Mouse (Mus musculus): ENCODE results near the gene Mroh9. TPM values are rescaled to one million over a fixed set of nuclear protein-coding genes. Genes with fewer than 3 reads are reported as not detected.

Gene Mroh9
- polyA plus RNA-seq, 1 experiment from 2014 or later = not detected

DNA sequence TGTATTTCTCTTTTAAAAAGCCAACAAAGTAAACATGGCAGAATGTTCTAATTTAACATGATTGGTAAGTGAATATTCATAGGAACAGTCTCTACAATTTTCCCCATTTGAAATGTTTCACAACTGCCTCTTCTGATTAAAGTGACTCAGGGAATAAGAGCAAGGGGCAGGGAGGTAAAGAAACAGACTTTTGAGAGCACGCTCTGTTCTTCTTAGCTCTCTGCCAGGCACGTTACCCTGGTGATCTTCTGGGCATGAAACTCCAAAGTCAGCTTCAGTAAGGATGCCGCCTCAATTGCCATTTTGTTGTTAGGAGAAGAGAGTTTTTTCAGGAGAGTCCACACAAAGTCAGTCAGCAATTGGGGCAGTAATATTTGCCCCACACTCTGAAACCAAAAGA, 25.1 kb downstream of the Mroh9 start:
- 67% methylated on average over 3 of the region's 3 CpGs for WGBS (ENCODE audit: insufficient replicate concordance)
- no peaks in the 10 kb centered on the region for H3K9me3 ChIP-seq (replicated peaks)
- H3K27ac ChIP-seq (replicated peaks) = no peak overlapping the region
- no peak for ATAC-seq (ENCODE audit: insufficient read depth)
- H3K4me2 ChIP-seq = no peak overlapping the region
- no peaks in the 10 kb centered on the region for H3K27me3 ChIP-seq
- no peak overlapping the region for H3K4me3 ChIP-seq (replicated peaks)
- H3K4me1 ChIP-seq (replicated peaks) = no peaks in the 10 kb centered on the region
- no peaks in the 10 kb centered on the region for H3K36me3 ChIP-seq (replicated peaks)
- H3K9ac ChIP-seq = no peak overlapping the region

GRCm38 (mm10) chr1:163057363-163057762, 28.1 kb downstream of the Mroh9 start:
- no peaks in the 10 kb centered on the region for H3K9me3 ChIP-seq (replicated peaks)
- no peak overlapping the region for H3K9ac ChIP-seq
- H3K4me1 ChIP-seq (replicated peaks) = no peaks in the 10 kb centered on the region
- ATAC-seq (ENCODE audit: insufficient read depth) = no peak
- no peaks in the 10 kb centered on the region for H3K27me3 ChIP-seq
- no peak overlapping the region for H3K27ac ChIP-seq (replicated peaks)
- H3K36me3 ChIP-seq (replicated peaks) = no peaks in the 10 kb centered on the region
- H3K4me3 ChIP-seq (replicated peaks) = no peak overlapping the region
- WGBS (ENCODE audit: insufficient replicate concordance) = 30% methylated on average over 2 of the region's 2 CpGs
- H3K4me2 ChIP-seq = no peak overlapping the region

DNA sequence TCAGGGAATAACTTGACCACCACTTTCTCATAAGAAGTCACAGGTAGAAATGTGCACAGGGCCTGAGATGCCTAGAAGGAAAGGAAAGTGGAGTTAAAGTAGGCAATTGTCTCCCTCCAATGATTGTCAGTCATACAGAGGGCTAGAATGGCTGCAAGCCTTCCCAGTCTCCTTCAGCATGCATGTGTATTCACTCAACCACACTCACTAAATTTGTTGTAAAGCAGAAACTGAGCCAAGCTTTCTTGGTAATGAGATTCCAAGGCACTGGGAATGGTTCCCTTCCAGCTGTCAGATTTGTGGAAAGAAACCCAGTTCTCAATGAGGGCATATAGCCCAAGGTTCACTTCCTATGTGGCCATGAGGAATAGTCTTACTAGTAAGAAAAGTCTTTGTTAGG, 29.8 kb downstream of the Mroh9 start:
- H3K9me3 ChIP-seq (replicated peaks) = no peaks in the 10 kb centered on the region
- H3K4me2 ChIP-seq = no peak overlapping the region
- H3K4me3 ChIP-seq (replicated peaks) = no peak overlapping the region
- H3K27me3 ChIP-seq = no peaks in the 10 kb centered on the region
- no peak overlapping the region for H3K27ac ChIP-seq (replicated peaks)
- no peaks in the 10 kb centered on the region for H3K36me3 ChIP-seq (replicated peaks)
- no peaks in the 10 kb centered on the region for H3K4me1 ChIP-seq (replicated peaks)
- H3K9ac ChIP-seq = no peak overlapping the region
- ATAC-seq (ENCODE audit: insufficient read depth) = no peak

GRCm38 (mm10) chr1:163023075-163023474, 62.4 kb downstream of the Mroh9 start:
- Histone ChIP-seq H3K9me3 (replicated peaks) (no peaks in the 10 kb centered on the region), H3K27ac (replicated peaks) (no peak overlapping the region), H3K9ac (no peak overlapping the region), H3K4me3 (replicated peaks) (no peak overlapping the region), H3K36me3 (replicated peaks) (no peaks in the 10 kb centered on the region), H3K4me1 (replicated peaks) (no peaks in the 10 kb centered on the region), H3K4me2 (no peak overlapping the region), H3K27me3 (no peaks in the 10 kb centered on the region)
- ATAC-seq (ENCODE audit: insufficient read depth) = no peak

GRCm38 (mm10) chr1:163009220-163009619, 76.2 kb downstream of the Mroh9 start:
- Histone ChIP-seq H3K4me3 (replicated peaks) (no peak overlapping the region), H3K4me2 (no peak overlapping the region), H3K9me3 (replicated peaks) (no peaks in the 10 kb centered on the region), H3K4me1 (replicated peaks) (no peaks in the 10 kb centered on the region), H3K36me3 (replicated peaks) (no peaks in the 10 kb centered on the region), H3K27ac (replicated peaks) (no peak overlapping the region), H3K27me3 (no peaks in the 10 kb centered on the region), H3K9ac (no peak overlapping the region)
- no peak for ATAC-seq (ENCODE audit: insufficient read depth)
- WGBS (ENCODE audit: insufficient replicate concordance) = 48% methylated on average over 3 of the region's 3 CpGs

DNA sequence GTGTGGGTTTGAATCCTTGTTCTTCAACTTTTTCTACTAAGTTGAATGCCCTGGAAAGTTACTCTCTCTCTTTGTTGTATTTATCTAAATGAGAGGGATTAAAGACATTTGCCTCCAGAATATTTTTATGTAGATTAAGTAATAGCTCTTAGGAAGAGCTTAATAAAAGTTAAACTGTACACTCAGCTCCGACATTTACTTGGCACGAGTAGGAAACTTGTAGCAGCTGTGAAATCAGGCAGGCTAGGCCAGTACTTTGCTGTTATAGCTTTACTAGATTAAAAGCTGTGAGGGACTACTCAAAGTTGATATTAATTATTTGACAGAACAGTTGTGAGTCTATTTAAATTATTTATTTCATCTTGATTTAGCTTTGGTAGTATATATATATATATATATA, 82.0 kb downstream of the Mroh9 start:
- H3K4me1 ChIP-seq (replicated peaks) = no peaks in the 10 kb centered on the region
- no peaks in the 10 kb centered on the region for H3K9me3 ChIP-seq (replicated peaks)
- WGBS (ENCODE audit: insufficient replicate concordance) = 59% methylated on average over 2 of the region's 2 CpGs
- no peak overlapping the region for H3K9ac ChIP-seq
- H3K36me3 ChIP-seq (replicated peaks) = no peaks in the 10 kb centered on the region
- no peak overlapping the region for H3K4me2 ChIP-seq
- no peak for ATAC-seq (ENCODE audit: insufficient read depth)
- no peaks in the 10 kb centered on the region for H3K27me3 ChIP-seq
- no peak overlapping the region for H3K4me3 ChIP-seq (replicated peaks)
- no peak overlapping the region for H3K27ac ChIP-seq (replicated peaks)

GRCm38 (mm10) chr1:163001271-163001829, 84.1 kb downstream of the Mroh9 start:
- ATAC-seq (ENCODE audit: insufficient read depth) = no peak
- 47% methylated on average over 4 of the region's 4 CpGs for WGBS (ENCODE audit: insufficient replicate concordance)

DNA sequence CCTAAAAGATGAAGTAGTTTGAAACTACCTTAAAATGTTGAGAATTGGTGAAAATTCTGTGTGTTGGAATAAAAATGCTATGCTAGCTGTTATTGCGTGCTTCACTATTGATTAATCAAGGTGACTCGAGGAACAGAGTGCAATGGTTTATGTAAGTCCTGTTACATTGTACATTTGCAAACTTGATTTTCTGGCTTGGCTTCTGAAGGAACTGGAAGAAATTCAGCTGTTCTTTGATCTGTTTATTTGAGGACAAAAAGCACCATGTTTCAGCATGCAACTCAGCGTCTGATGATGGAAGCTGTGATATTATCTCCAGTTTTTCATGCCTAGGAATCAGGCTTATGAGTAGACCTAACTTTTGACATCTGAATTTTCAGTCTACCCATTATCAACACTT, 97.9 kb downstream of the Mroh9 start:
- WGBS (ENCODE audit: insufficient replicate concordance) = 67% methylated on average over 3 of the region's 3 CpGs
- H3K4me1 ChIP-seq (replicated peaks) = no peaks in the 10 kb centered on the region
- H3K27me3 ChIP-seq = no peaks in the 10 kb centered on the region
- H3K36me3 ChIP-seq (replicated peaks) = no peaks in the 10 kb centered on the region
- no peaks in the 10 kb centered on the region for H3K9me3 ChIP-seq (replicated peaks)
- no peak overlapping the region for H3K9ac ChIP-seq
- H3K4me3 ChIP-seq (replicated peaks) = no peak overlapping the region
- H3K27ac ChIP-seq (replicated peaks) = no peak overlapping the region
- no peak for ATAC-seq (ENCODE audit: insufficient read depth)
- H3K4me2 ChIP-seq = no peak overlapping the region

More at GRCm38 (mm10) chr1:163001271-163001829, 84.1 kb downstream of the Mroh9 start:
- no peaks in the 10 kb centered on the region for H3K4me1 ChIP-seq (replicated peaks)
- H3K27ac ChIP-seq (replicated peaks) = no peak overlapping the region
- H3K27me3 ChIP-seq = no peaks in the 10 kb centered on the region
- H3K36me3 ChIP-seq (replicated peaks) = no peaks in the 10 kb centered on the region
- H3K9me3 ChIP-seq (replicated peaks) = no peaks in the 10 kb centered on the region
- H3K9ac ChIP-seq = no peak overlapping the region
- no peak overlapping the region for H3K4me3 ChIP-seq (replicated peaks)
- no peak overlapping the region for H3K4me2 ChIP-seq

- no peak overlapping the region for H3K4me2 ChIP-seq
- H3K36me3 ChIP-seq (replicated peaks) = no peaks in the 10 kb centered on the region
- no peak for ATAC-seq (ENCODE audit: insufficient read depth)
- no peaks in the 10 kb centered on the region for H3K9me3 ChIP-seq (replicated peaks)
- no peak overlapping the region for H3K4me3 ChIP-seq (replicated peaks)
- H3K27ac ChIP-seq (replicated peaks) = no peak overlapping the region
- WGBS (ENCODE audit: insufficient replicate concordance) = 55% methylated on average over 1 of the region's 1 CpGs
- H3K4me1 ChIP-seq (replicated peaks) = no peaks in the 10 kb centered on the region
- no peaks in the 10 kb centered on the region for H3K27me3 ChIP-seq
- H3K9ac ChIP-seq = no peak overlapping the region
Observed at GRCm38 (mm10) chr1:162986777-162987176, 98.7 kb downstream of the Mroh9 start.

- Histone ChIP-seq H3K9me3 (replicated peaks) (no peaks in the 10 kb centered on the region), H3K4me3 (replicated peaks) (no peak overlapping the region), H3K4me2 (no peak overlapping the region), H3K27me3 (no peaks in the 10 kb centered on the region), H3K36me3 (replicated peaks) (no peaks in the 10 kb centered on the region), H3K4me1 (replicated peaks) (no peaks in the 10 kb centered on the region), H3K27ac (replicated peaks) (no peak overlapping the region), H3K9ac (no peak overlapping the region)
- no peak for ATAC-seq (ENCODE audit: insufficient read depth)
- WGBS (ENCODE audit: insufficient replicate concordance) = 45% methylated on average over 2 of the region's 2 CpGs
Observed at GRCm38 (mm10) chr1:162986121-162986748, 99.2 kb downstream of the Mroh9 start.

- Histone ChIP-seq H3K36me3 (replicated peaks) (no peaks in the 10 kb centered on the region), H3K9ac (no peak within 1 kb of the TSS), H3K27me3 (no peaks in the 10 kb centered on the region), H3K4me1 (replicated peaks) (no peaks in the 10 kb centered on the region), H3K4me2 (no peak within 1 kb of the TSS), H3K27ac (replicated peaks) (no peak within 1 kb of the TSS), H3K9me3 (replicated peaks) (no peaks in the 10 kb centered on the region), H3K4me3 (replicated peaks) (no peak within 1 kb of the TSS)
- WGBS (ENCODE audit: insufficient replicate concordance) = 35% methylated on average over 1 of the region's 1 CpGs
- no peak for ATAC-seq (ENCODE audit: insufficient read depth)
Observed at GRCm38 (mm10) chr1:162984428-162984827, 101.0 kb downstream of the Mroh9 start, which contains the start of gene Fmo3. TSS of gene Fmo3 (minus strand) at chr1:162984528.
